Mouse (Mus musculus) liver, embryonic 15.5 days (tissue): ENCODE results near the gene Rph3al. TPM values are rescaled to one million over a fixed set of nuclear protein-coding genes. Genes with fewer than 3 reads are reported as not detected.

Experiments
- ATAC-seq: fragments of 200-750 bp; cut with Nextera tagmentation; 2 replicates; pipeline ENCODE4 v1.8.0; 2017; ENCODE audit warnings: moderate number of reproducible peaks, mild to moderate bottlenecking, moderate library complexity; ENCODE audit not compliant: insufficient read depth
- H3K27ac ChIP-seq: fragments of 300-500 bp; sonication (generic); replicated peaks from 2 replicates; pipeline ENCODE4 v1.5.1; 2015; ENCODE audit warnings: mild to moderate bottlenecking, inconsistent platforms
- H3K27me3 ChIP-seq: fragments of 300-500 bp; sonication (generic); 2 replicates; pipeline ENCODE4 v1.6.1; 2015; ENCODE audit warnings: mild to moderate bottlenecking, inconsistent platforms
- H3K36me3 ChIP-seq: fragments of 300-500 bp; sonication (generic); replicated peaks from 2 replicates; pipeline ENCODE4 v1.6.1; 2015; ENCODE audit warnings: moderate library complexity, mild to moderate bottlenecking, inconsistent platforms
- H3K4me1 ChIP-seq: fragments of 300-500 bp; sonication (generic); replicated peaks from 2 replicates; pipeline ENCODE4 v1.6.1; 2015; ENCODE audit warnings: inconsistent platforms
- H3K4me2 ChIP-seq: fragments of 300-500 bp; sonication (generic); 2 replicates; pipeline ENCODE4 v1.6.1; 2015; ENCODE audit warnings: moderate library complexity, mild to moderate bottlenecking, inconsistent platforms
- H3K4me3 ChIP-seq: fragments of 300-500 bp; sonication (generic); replicated peaks from 2 replicates; pipeline ENCODE4 v1.5.1; 2015; ENCODE audit warnings: mild to moderate bottlenecking, inconsistent platforms
- H3K9ac ChIP-seq: fragments of 300-500 bp; sonication (generic); 2 replicates; pipeline ENCODE4 v1.6.1; 2015; ENCODE audit warnings: moderate library complexity, mild to moderate bottlenecking, inconsistent platforms
- H3K9me3 ChIP-seq: fragments of 300-500 bp; sonication (generic); replicated peaks from 2 replicates; pipeline ENCODE4 v1.6.1; 2016; ENCODE audit warnings: inconsistent platforms
- WGBS: fragments of 180-500 bp; shearing (Covaris S2); methylation state at CpG from one replicate; pipeline ENCODE4 v1.1.7; 2015; ENCODE audit warnings: mixed read lengths; ENCODE audit not compliant: insufficient replicate concordance; 5-methylcytosine and 5-hydroxymethylcytosine counted together
- polyA plus RNA-seq: library from polyadenylated mRNA; unstranded; fragments of >200 nt; fragmentation: Nextera tagmentation; extraction: Ambion mirVana; gene quantifications from 2 replicates; pipeline ENCODE4 v1.2.1, GENCODE M21; 2015

Gene Rph3al
- polyA plus RNA-seq, 1 experiment from 2014 or later = 0.47 TPM

DNA sequence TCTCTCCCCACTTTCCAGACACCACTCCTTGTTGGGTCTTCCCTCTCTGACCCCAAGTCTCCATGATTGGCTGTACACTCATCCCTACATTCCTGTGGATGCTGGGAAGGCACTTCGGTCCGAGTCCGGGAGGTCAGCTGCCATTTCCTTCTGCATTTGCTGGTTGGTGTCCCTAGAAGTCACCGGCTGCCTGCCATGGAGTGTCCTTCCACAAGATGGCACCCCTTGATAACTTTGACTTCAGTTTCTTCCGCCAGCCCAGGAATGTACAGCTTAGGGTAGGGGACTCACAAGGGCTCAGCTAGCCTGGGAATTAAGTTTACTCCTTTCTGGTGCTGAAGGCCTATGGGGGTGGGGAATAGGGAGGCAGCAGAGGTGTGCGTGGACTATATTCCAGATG, 156.3 kb downstream of the Rph3al start:
- Histone ChIP-seq H3K27ac (no peak overlapping the region), H3K4me1 (no peaks in the 10 kb centered on the region), H3K9ac (no peak overlapping the region), H3K9me3 (no peaks in the 10 kb centered on the region), H3K4me2 (no peak overlapping the region), H3K4me3 (no peak overlapping the region), H3K27me3 (no peaks in the 10 kb centered on the region), H3K36me3 (no peaks in the 10 kb centered on the region)
- no peak for ATAC-seq
- WGBS = 25% methylated on average over 6 of the region's 6 CpGs

Other genes with a start within 250 kb of the Rph3al start
- 198 and 218 TPM in 2 replicates for gene Ywhae, start 205.6 kb downstream of the Rph3al start, polyA plus RNA-seq
- 0.02 TPM in 1 of 2 replicates, not detected in the other for gene Doc2b, start 142.4 kb downstream of the Rph3al start, polyA plus RNA-seq
- not detected in 2 replicates for gene 1700016K19Rik, start 61.5 kb upstream of the Rph3al start, polyA plus RNA-seq
- 5.4 and 6.0 TPM in 2 replicates for gene Rflnb, start 89.4 kb upstream of the Rph3al start, polyA plus RNA-seq
- gene Vps53, start 241.2 kb upstream of the Rph3al start, polyA plus RNA-seq = 13.5 and 14.4 TPM in 2 replicates
- 3.7 and 4.2 TPM in 2 replicates for gene Fam57a, start 241.2 kb upstream of the Rph3al start, polyA plus RNA-seq